Mouse (Mus musculus): ENCODE data around the gene Sh3bp5. TPM values are rescaled to one million over a fixed set of nuclear protein-coding genes. Genes with fewer than 3 reads are reported as not detected.

Sh3bp5 gene
- total and polyA plus RNA-seq, 3 experiments: 27.0 to 58.3 (median 51.0) TPM

GRCm38 (mm10) chr14:31412651-31413056 is 23.2 kb downstream of the Sh3bp5 start:
- no peak overlapping the region for H3K9ac ChIP-seq (ENCODE audit: low read depth, low read length)

DNA sequence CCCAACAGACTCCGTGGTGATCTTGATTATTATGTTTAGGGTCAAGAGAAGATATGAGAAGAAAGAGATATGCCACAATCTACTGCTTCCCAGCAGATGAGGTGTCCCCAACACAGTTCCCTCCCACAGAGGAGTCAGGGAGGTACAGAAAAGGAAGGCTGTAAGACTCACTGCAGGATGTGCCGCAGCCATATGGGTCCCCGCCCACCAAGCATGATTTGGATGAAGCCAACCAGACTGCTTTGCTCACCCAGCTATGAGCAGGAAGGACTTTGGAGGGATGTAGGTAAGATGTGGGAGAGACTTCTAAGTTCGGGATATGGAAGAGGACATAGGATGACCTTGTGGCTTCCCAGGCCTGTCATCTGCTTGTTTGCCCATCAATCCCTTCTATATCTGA is 25.1 kb downstream of the Sh3bp5 start:
- H3K27ac ChIP-seq: peak overlapping the region; percentile 36

More at GRCm38 (mm10) chr14:31412651-31413056, 23.2 kb downstream of the Sh3bp5 start:
- peak; percentile 71 to 79 for DNase-seq
- no peaks in the 10 kb centered on the region for H3K27me3 ChIP-seq (ENCODE audit: control insufficient read depth, insufficient read depth, low read length)
- peak overlapping the region; percentile 80 for H3K27ac ChIP-seq
- WGBS: 26% methylated on average over 10 of the region's 10 CpGs
- H3K79me2 ChIP-seq (replicated peaks; ENCODE audit: control insufficient read depth, insufficient read depth, low read length): no peaks in the 10 kb centered on the region; the same call in 1 of the 2 replicates
- TF ChIP-seq POLR2A (IDR thresholded peaks at IDR 0.05; ENCODE audit: insufficient read depth, low read depth, low read length) (no peak), EP300 (IDR thresholded peaks at IDR 0.05; ENCODE audit: insufficient read depth, low read depth, low read length) (no peak), CTCF (IDR thresholded peaks at IDR 0.05) (no peak)
- intact Hi-C loops (cut with DNase I): loop anchor here (2.0 kb wide), 2 partner anchors 16 to 26 kb away; no protein-coding TSS in a partner anchor
- peaks cover 59% of the 10 kb centered on the region for H3K4me1 ChIP-seq (ENCODE audit: control insufficient read depth, insufficient read depth, low read length)
- peaks cover 23% of the 10 kb centered on the region for H3K36me3 ChIP-seq (ENCODE audit: control insufficient read depth, insufficient read depth, low read length)
- H3K4me3 ChIP-seq: no peak overlapping the region

GRCm38 (mm10) chr14:31410123-31410724 is 25.7 kb downstream of the Sh3bp5 start:
- intact Hi-C loops (cut with DNase I): no loop called here
- H3K27me3 ChIP-seq (ENCODE audit: control insufficient read depth, insufficient read depth, low read length): no peaks in the 10 kb centered on the region
- H3K36me3 ChIP-seq (ENCODE audit: control insufficient read depth, insufficient read depth, low read length): peaks cover 22% of the 10 kb centered on the region
- no peak overlapping the region for H3K9ac ChIP-seq (ENCODE audit: low read depth, low read length)
- TF ChIP-seq EP300 (IDR thresholded peaks at IDR 0.05; ENCODE audit: insufficient read depth, low read depth, low read length): no peak
- TF ChIP-seq CTCF (IDR thresholded peaks at IDR 0.05): no peak
- TF ChIP-seq POLR2A (IDR thresholded peaks at IDR 0.05; ENCODE audit: insufficient read depth, low read depth, low read length): no peak
- H3K27ac ChIP-seq: peak overlapping the region; percentile 36
- no peak overlapping the region for H3K4me3 ChIP-seq
- DNase-seq: no peak
- peaks cover 56% of the 10 kb centered on the region for H3K4me1 ChIP-seq (ENCODE audit: control insufficient read depth, insufficient read depth, low read length)
- 57% methylated on average over 9 of the region's 9 CpGs for WGBS
- H3K79me2 ChIP-seq (replicated peaks; ENCODE audit: control insufficient read depth, insufficient read depth, low read length): no peaks in the 10 kb centered on the region

More for the DNA sequence above, 25.1 kb downstream of the Sh3bp5 start:
- no peak overlapping the region for H3K4me3 ChIP-seq
- H3K36me3 ChIP-seq (ENCODE audit: control insufficient read depth, insufficient read depth, low read length): peaks cover 24% of the 10 kb centered on the region
- DNase-seq: no peak
- TF ChIP-seq POLR2A (IDR thresholded peaks at IDR 0.05; ENCODE audit: insufficient read depth, low read depth, low read length): no peak
- TF ChIP-seq CTCF (IDR thresholded peaks at IDR 0.05): no peak
- TF ChIP-seq EP300 (IDR thresholded peaks at IDR 0.05; ENCODE audit: insufficient read depth, low read depth, low read length): no peak
- peaks cover 61% of the 10 kb centered on the region for H3K4me1 ChIP-seq (ENCODE audit: control insufficient read depth, insufficient read depth, low read length)
- intact Hi-C loops (cut with DNase I): no loop called here
- no peaks in the 10 kb centered on the region for H3K79me2 ChIP-seq (replicated peaks; ENCODE audit: control insufficient read depth, insufficient read depth, low read length)
- no peaks in the 10 kb centered on the region for H3K27me3 ChIP-seq (ENCODE audit: control insufficient read depth, insufficient read depth, low read length)
- WGBS: 64% methylated on average over 4 of the region's 4 CpGs
- H3K9ac ChIP-seq (ENCODE audit: low read depth, low read length): no peak overlapping the region

- WGBS: 42% methylated on average over 8 of the region's 8 CpGs
- TF ChIP-seq POLR2A (IDR thresholded peaks at IDR 0.05; ENCODE audit: insufficient read depth, low read depth, low read length) (no peak), EP300 (IDR thresholded peaks at IDR 0.05; ENCODE audit: insufficient read depth, low read depth, low read length) (0 out of 2 replicates have a peak, but pooled peaks have one; percentile 30)
- peaks cover 51% of the 10 kb centered on the region for H3K4me1 ChIP-seq (ENCODE audit: control insufficient read depth, insufficient read depth, low read length)
- H3K36me3 ChIP-seq (ENCODE audit: control insufficient read depth, insufficient read depth, low read length): peaks cover 15% of the 10 kb centered on the region
- no peak for DNase-seq
- H3K9ac ChIP-seq (ENCODE audit: low read depth, low read length): no peak overlapping the region
- H3K27ac ChIP-seq: peak overlapping the region; percentile 87
- H3K4me3 ChIP-seq: no peak overlapping the region
- intact Hi-C loops (cut with DNase I): loop anchor here (2.0 kb wide), 1 partner anchor 14 kb away; no protein-coding TSS in a partner anchor
- no peaks in the 10 kb centered on the region for H3K79me2 ChIP-seq (replicated peaks; ENCODE audit: control insufficient read depth, insufficient read depth, low read length)
- no peaks in the 10 kb centered on the region for H3K27me3 ChIP-seq (ENCODE audit: control insufficient read depth, insufficient read depth, low read length)
Observed at GRCm38 (mm10) chr14:31408666-31409065, 27.2 kb downstream of the Sh3bp5 start.

GRCm38 (mm10) chr14:31407911-31408604 is 27.8 kb downstream of the Sh3bp5 start:
- intact Hi-C loops (cut with DNase I): loop anchor here (2.0 kb wide), 1 partner anchor 15 kb away; no protein-coding TSS in a partner anchor
- H3K27ac ChIP-seq: peak overlapping the region; percentile 87
- H3K4me1 ChIP-seq (ENCODE audit: control insufficient read depth, insufficient read depth, low read length): peaks cover 47% of the 10 kb centered on the region
- H3K27me3 ChIP-seq (ENCODE audit: control insufficient read depth, insufficient read depth, low read length): no peaks in the 10 kb centered on the region
- H3K79me2 ChIP-seq (replicated peaks; ENCODE audit: control insufficient read depth, insufficient read depth, low read length): no peaks in the 10 kb centered on the region
- 43% methylated on average over 6 of the region's 6 CpGs for whole genome bisulfite sequencing
- peak; percentile 43; the same call in 1 of the 2 replicates for TF ChIP-seq EP300 (IDR thresholded peaks at IDR 0.05; ENCODE audit: insufficient read depth, low read depth, low read length)
- TF ChIP-seq CTCF (IDR thresholded peaks at IDR 0.05): no peak
- no peak for TF ChIP-seq POLR2A (IDR thresholded peaks at IDR 0.05; ENCODE audit: insufficient read depth, low read depth, low read length)
- no peak for DNase-seq
- H3K4me3 ChIP-seq: peak overlapping the region; percentile 15; the same call in 1 of the 2 replicates
- H3K36me3 ChIP-seq (ENCODE audit: control insufficient read depth, insufficient read depth, low read length): peaks cover 14% of the 10 kb centered on the region
- 0 out of 2 replicates have a peak overlapping the region, but pooled peaks have one; percentile 14 for H3K9ac ChIP-seq (ENCODE audit: low read depth, low read length)

All from heart, adult 2 months (tissue).